Mouse (Mus musculus) CH12.LX (cell line): ENCODE measurements at regions not wholly inside any gene's neighbourhood (a gene's known extent, or its start where the extent isn't known, plus 50 kb on each side); places are given as distances from the start of the nearest gene placed in this dataset.

ENCODE experiments used
- CTCF ChIP-seq, 2 experiments: IDR thresholded peaks in 1 of 2; conservative IDR thresholded peaks in 1 of 2; 2 replicates each; pipeline ENCODE4 v1.5.1; 2011 to 2012; ENCODE audit warnings: low read depth in 2 of 2, low read length in 2 of 2, improper control_type of control experiment in 1 of 2, inconsistent platforms in 1 of 2, mild to moderate bottlenecking in 1 of 2, moderate library complexity in 1 of 2
- EP300 ChIP-seq: IDR thresholded peaks from 2 replicates; pipeline ENCODE4 v1.6.1; 2011; ENCODE audit warnings: low read length, improper control_type of control experiment
- MAZ ChIP-seq: IDR thresholded peaks from 2 replicates; pipeline ENCODE4 v1.6.1; 2012; ENCODE audit warnings: low read depth, mild to moderate bottlenecking, inconsistent platforms, low read length, improper control_type of control experiment, moderate library complexity
- MYC ChIP-seq: IDR thresholded peaks from 2 replicates; pipeline ENCODE4 v1.6.1; 2011; ENCODE audit warnings: low read depth, mild to moderate bottlenecking, improper control_type of control experiment, low read length
- NELFE ChIP-seq: IDR thresholded peaks from 2 replicates; pipeline ENCODE4 v1.6.1; 2011; ENCODE audit warnings: low read depth, low read length, improper control_type of control experiment
- RAD21 ChIP-seq: IDR thresholded peaks from 2 replicates; pipeline ENCODE4 v1.6.1; 2011; ENCODE audit warnings: low read depth, mild to moderate bottlenecking, low read length, improper control_type of control experiment, moderate library complexity

DNA sequence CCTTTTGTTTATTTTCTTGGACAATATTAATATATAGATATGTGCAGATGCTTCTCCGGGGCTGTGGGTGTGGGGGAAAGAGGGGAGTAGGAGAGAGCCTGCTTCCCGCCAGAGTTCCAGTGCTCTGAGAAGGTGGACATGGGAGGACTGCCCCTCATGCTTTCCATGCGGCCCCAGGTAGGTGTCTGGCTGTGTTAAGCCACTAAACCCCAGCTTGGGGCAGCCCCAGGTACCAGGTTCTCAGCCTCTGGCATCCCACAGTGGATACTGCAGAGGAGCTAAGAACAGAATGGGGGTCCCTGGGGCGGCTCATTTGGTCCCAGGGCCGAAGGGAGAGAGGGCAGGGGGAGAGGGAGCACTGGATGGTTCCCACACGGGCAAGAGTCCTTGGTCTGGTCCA is 361.9 kb upstream of the Hs6st1 start:
- TF ChIP-seq MAZ (no peak), NELFE (no peak), CTCF (conservative IDR thresholded peaks at IDR 0.05 in 1 of 2, IDR thresholded peaks at IDR 0.05 in 1 of 2; ENCODE audit: low read depth in 2 of 2, low read length in 2 of 2) (no peak), MYC (no peak), EP300 (no peak), RAD21 (no peak)
